Mouse (Mus musculus): ENCODE measurements around the gene Akr1d1. TPM values are rescaled to one million over a fixed set of nuclear protein-coding genes. Genes with fewer than 3 reads are reported as not detected.

The Akr1d1 gene
- not detected in 2 replicates for polyA plus RNA-seq (2015; fragmentation: Nextera tagmentation; extraction: Ambion mirVana)

DNA sequence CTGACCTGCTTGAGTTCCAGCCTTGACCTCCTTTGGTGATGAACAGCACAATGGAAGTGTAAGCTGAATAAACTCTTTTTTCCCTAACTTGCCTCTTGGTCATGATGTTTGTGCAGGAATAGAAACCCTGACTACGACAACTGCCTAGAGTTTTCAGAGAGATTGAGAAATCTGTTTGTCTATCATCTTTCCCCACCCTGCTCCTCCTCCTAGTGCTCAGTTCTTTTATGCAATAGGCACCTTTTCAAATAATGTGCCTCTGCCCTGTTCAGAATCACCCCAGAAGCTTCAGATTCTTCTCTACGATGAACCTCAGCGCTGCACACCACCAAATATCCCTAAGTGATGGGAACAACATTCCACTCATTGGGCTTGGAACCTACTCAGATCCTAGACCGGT is at the start of gene Akr1d1:
Akr1d1 (plus strand) TSS at position 234 of the 400 bp plus-strand sequence.
- WGBS: 89% methylated on average over 4 of the region's 4 CpGs
- ATAC-seq (ENCODE audit: extremely low read depth, insufficient number of reproducible peaks, low FRiP score, low TSS enrichment): no peak

DNA sequence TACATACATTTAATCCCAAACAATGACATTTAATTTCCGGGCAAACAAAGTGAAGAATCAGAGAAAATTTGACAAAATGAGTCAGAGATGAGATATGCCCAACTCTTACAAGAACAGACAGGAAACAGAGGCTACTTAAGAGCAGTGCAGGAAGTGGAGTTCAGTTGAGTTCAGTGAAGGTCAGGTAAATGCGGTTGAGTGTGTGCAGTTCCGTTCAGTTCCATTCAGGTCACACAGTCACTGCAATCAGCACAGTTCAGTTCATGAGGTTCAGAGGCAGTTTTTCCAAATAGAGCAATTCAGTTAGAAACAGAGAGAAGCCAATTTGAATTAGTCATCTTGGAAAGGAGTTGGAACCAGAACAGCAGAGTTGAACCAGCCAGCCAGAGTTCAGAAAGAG is 48.8 kb upstream of the Akr1d1 start:
- H3K36me3 ChIP-seq: no peaks in the 10 kb centered on the region
- no peaks in the 10 kb centered on the region for H3K27me3 ChIP-seq (replicated peaks)
- H3K4me2 ChIP-seq: no peak overlapping the region
- H3K9ac ChIP-seq: no peak overlapping the region
- H3K4me3 ChIP-seq: no peak overlapping the region
- no peak overlapping the region for H3K27ac ChIP-seq (replicated peaks)
- H3K9me3 ChIP-seq: no peaks in the 10 kb centered on the region
- WGBS: 72% methylated on average over 3 of the region's 3 CpGs
- ATAC-seq (ENCODE audit: extremely low read depth, insufficient number of reproducible peaks, low FRiP score, low TSS enrichment): no peak
- H3K4me1 ChIP-seq: no peaks in the 10 kb centered on the region

More for the DNA sequence above, at the start of gene Akr1d1:
- Histone ChIP-seq H3K36me3 (no peaks in the 10 kb centered on the region), H3K4me1 (no peaks in the 10 kb centered on the region), H3K27ac (replicated peaks) (no peak within 1 kb of the TSS), H3K4me2 (no peak within 1 kb of the TSS), H3K9me3 (no peaks in the 10 kb centered on the region), H3K4me3 (no peak within 1 kb of the TSS), H3K9ac (no peak within 1 kb of the TSS), H3K27me3 (replicated peaks) (no peaks in the 10 kb centered on the region)

DNA sequence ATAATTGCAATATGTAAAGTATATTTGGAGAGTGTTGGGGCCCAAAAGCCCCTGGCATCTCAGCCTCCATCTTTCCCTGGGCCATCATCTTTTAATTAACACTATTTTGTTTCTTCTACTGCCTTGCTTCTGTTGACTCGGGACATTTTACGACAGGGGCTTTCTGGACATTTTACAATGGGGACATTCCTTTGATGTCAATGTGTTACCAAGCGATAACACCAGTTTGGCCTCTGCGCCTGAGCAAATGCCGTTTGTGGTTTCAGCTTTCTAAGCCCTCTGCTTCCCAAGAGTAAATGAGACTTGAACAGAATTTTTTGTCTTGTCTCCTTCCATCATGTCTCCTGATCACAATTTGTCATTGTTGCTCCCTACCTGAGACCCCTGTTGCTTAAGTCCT is 46.7 kb upstream of the Akr1d1 start:
- Histone ChIP-seq H3K27me3 (replicated peaks) (no peaks in the 10 kb centered on the region), H3K4me3 (no peak overlapping the region), H3K9me3 (no peaks in the 10 kb centered on the region), H3K4me2 (no peak overlapping the region), H3K4me1 (no peaks in the 10 kb centered on the region), H3K27ac (replicated peaks) (no peak overlapping the region), H3K36me3 (no peaks in the 10 kb centered on the region), H3K9ac (no peak overlapping the region)
- 52% methylated on average over 5 of the region's 5 CpGs for WGBS
- ATAC-seq (ENCODE audit: extremely low read depth, insufficient number of reproducible peaks, low FRiP score, low TSS enrichment): no peak

DNA sequence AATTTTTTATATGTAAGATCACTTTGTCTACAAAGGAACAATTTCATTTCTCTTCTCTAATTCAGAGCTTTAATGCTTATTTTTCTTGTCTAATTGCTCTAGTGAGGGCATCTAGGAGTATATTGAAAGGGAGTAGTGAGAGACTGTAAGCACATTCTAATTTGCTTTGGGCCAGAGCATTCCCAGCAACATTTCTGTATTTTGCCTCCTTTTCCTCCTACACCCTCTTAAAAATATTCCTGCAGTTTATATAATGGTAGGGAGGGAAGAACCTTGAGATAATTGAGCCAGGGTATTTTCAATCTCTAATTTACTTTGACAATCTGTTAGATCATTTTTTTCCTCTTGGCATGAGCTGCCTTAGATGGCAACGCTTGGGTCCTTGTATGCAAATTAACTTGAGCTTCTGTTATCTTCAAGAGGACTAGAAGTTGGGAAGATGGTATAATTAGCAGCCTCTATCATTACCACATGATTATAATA is 45.3 kb upstream of the Akr1d1 start:
- ATAC-seq (ENCODE audit: extremely low read depth, insufficient number of reproducible peaks, low FRiP score, low TSS enrichment): no peak
- Histone ChIP-seq H3K36me3 (no peaks in the 10 kb centered on the region), H3K4me1 (no peaks in the 10 kb centered on the region), H3K9ac (no peak overlapping the region), H3K27me3 (replicated peaks) (no peaks in the 10 kb centered on the region), H3K4me3 (no peak overlapping the region), H3K27ac (replicated peaks) (no peak overlapping the region), H3K9me3 (no peaks in the 10 kb centered on the region), H3K4me2 (no peak overlapping the region)
- 45% methylated on average over 1 of the region's 1 CpGs for WGBS

DNA sequence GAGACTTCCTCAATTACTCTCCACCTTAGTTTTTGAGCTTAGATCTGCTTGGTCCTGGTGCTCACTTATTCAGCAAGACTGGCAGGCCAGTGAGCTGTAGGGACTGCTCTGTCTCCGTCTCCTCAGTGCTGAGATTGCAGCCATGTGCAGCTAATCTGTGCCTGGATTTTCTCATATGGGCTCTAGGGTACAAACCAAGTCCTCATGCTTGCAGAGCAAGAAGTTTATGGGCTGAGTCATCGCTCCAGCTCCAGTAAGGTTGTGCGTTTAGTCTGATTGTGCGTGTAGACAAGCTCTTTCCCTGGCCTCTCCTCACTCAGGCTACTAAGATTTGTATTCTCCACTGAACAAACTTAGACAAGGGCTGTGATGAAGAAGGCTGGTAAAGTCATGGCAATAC is 43.5 kb upstream of the Akr1d1 start:
- Histone ChIP-seq H3K4me1 (no peaks in the 10 kb centered on the region), H3K36me3 (no peaks in the 10 kb centered on the region), H3K27ac (replicated peaks) (no peak overlapping the region), H3K4me2 (no peak overlapping the region), H3K9ac (no peak overlapping the region), H3K4me3 (no peak overlapping the region), H3K27me3 (replicated peaks) (no peaks in the 10 kb centered on the region), H3K9me3 (no peaks in the 10 kb centered on the region)
- 55% methylated on average over 4 of the region's 4 CpGs for WGBS
- no peak for ATAC-seq (ENCODE audit: extremely low read depth, insufficient number of reproducible peaks, low FRiP score, low TSS enrichment)

DNA sequence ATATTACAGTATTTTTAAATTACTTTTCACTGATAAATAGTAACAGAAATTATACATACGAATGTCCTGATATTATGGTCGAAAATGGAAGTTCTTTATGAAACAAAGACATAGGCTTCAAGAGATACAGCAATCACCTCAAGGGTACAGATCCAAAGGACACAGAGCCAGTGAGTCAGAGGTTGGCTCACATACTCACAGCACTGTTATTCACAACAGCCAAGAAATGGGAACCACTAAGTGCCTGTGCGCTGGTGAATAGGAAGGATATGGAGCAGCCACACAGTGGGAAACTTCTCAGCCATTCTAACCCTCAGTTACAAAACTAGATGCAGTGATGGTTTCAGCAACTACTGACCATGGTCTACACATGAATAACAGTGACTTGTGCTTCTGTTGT is 37.7 kb upstream of the Akr1d1 start:
- Histone ChIP-seq H3K27ac (replicated peaks) (no peak overlapping the region), H3K4me3 (no peak overlapping the region), H3K36me3 (no peaks in the 10 kb centered on the region), H3K9me3 (no peaks in the 10 kb centered on the region), H3K4me2 (no peak overlapping the region), H3K27me3 (replicated peaks) (no peaks in the 10 kb centered on the region), H3K4me1 (no peaks in the 10 kb centered on the region), H3K9ac (no peak overlapping the region)
- ATAC-seq (ENCODE audit: extremely low read depth, insufficient number of reproducible peaks, low FRiP score, low TSS enrichment): no peak
- 78% methylated on average over 3 of the region's 3 CpGs for WGBS

DNA sequence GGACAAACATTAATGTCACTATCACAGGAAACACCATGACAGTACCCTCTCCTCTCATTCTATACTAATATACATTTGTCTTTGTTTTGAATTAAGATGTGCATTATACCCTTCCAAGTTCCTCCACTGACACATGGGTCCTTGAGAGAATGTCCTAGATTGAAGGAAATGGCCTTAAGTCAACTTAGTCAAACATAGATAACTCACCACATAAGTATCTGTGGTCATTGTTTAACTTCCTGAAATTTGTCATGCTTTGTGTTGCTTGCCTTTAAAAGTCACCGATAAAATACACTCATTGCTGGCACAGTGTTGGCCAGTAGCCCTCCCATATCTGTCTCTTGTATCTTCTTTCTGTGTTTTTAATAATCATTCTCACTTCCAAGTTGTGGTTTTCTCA is 35.0 kb upstream of the Akr1d1 start:
- H3K4me1 ChIP-seq: no peaks in the 10 kb centered on the region
- no peak for ATAC-seq (ENCODE audit: extremely low read depth, insufficient number of reproducible peaks, low FRiP score, low TSS enrichment)
- no peak overlapping the region for H3K9ac ChIP-seq
- peaks cover 7% of the 10 kb centered on the region for H3K9me3 ChIP-seq
- no peaks in the 10 kb centered on the region for H3K36me3 ChIP-seq
- WGBS: 64% methylated on average over 1 of the region's 1 CpGs
- no peak overlapping the region for H3K27ac ChIP-seq (replicated peaks)
- H3K27me3 ChIP-seq (replicated peaks): no peaks in the 10 kb centered on the region
- no peak overlapping the region for H3K4me2 ChIP-seq
- no peak overlapping the region for H3K4me3 ChIP-seq

DNA sequence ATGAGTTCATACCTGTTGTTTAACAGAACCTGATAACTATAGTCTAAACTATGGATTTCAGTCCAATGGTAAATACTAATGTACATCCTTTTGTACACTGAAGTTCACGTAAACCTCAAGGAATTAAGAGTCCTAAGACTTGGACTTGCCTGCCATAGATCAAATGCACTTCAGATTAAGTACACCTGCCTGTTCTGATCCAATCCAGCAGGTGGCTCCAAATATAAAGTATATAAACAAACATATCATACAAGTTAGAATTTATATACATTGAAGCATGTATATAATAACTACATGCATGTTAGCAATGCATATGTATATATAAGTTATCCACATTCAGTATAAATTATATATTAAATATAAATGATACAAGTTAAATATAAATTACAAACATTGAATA is 33.1 kb upstream of the Akr1d1 start:
- Histone ChIP-seq H3K4me3 (no peak overlapping the region), H3K27me3 (replicated peaks) (no peaks in the 10 kb centered on the region), H3K4me1 (no peaks in the 10 kb centered on the region), H3K4me2 (no peak overlapping the region), H3K27ac (replicated peaks) (no peak overlapping the region), H3K9ac (no peak overlapping the region), H3K36me3 (no peaks in the 10 kb centered on the region), H3K9me3 (peaks cover 7% of the 10 kb centered on the region)
- WGBS: 91% methylated on average over 1 of the region's 1 CpGs
- no peak for ATAC-seq (ENCODE audit: extremely low read depth, insufficient number of reproducible peaks, low FRiP score, low TSS enrichment)

DNA sequence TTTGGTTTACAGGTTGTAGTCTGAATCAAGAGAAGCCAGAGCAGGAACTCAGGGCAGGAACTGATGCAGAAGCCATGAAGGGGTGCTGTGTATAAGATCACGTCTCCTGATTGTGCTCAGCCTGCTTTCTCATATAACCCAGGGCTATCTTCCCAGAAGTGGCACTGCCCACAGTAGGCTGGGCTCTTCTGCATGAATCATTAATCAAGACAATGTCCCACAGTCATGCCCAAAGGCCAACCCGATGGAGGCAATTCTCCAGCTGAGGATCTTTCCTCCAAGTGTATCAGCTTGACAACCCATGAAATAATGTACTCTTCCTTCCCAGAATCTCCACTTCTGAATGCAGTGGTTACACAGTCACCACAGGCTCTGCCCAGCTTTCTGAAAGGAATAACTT is 24.4 kb upstream of the Akr1d1 start:
- no peaks in the 10 kb centered on the region for H3K9me3 ChIP-seq
- H3K27ac ChIP-seq (replicated peaks): no peak overlapping the region
- no peak overlapping the region for H3K4me2 ChIP-seq
- no peaks in the 10 kb centered on the region for H3K36me3 ChIP-seq
- no peak overlapping the region for H3K4me3 ChIP-seq
- H3K9ac ChIP-seq: no peak overlapping the region
- H3K27me3 ChIP-seq (replicated peaks): no peaks in the 10 kb centered on the region
- H3K4me1 ChIP-seq: no peaks in the 10 kb centered on the region
- no peak for ATAC-seq (ENCODE audit: extremely low read depth, insufficient number of reproducible peaks, low FRiP score, low TSS enrichment)
- 72% methylated on average over 2 of the region's 2 CpGs for WGBS

DNA sequence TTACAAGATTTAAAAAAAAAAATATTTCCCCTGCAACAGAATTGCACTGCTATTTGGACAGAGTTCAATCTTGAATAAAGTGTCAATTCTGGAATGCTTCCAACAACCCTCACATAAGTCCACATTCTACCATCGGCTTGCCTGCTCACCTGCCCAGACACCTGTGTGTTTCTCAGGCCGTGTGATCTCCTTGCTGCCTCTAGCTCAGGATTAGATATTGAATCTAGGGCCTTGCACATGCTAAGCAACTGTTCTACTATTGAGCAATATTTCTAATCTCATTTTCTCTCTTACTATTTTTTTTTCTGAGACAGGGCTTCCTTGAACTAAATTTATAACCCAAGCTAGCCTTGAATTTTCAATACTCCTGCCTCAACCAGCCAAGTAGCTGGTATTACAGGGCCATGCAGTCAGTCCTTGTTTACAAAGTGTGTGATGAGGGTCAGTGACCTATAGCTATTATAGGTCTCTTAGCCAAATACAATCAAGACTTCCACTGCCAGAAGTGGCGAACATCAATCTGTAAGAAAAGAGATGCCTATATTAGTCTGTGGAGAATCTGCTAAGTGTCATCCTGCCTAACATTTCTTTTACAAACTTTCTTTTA is 23.0 kb upstream of the Akr1d1 start:
- Histone ChIP-seq H3K27me3 (replicated peaks) (no peaks in the 10 kb centered on the region), H3K4me1 (no peaks in the 10 kb centered on the region), H3K9me3 (no peaks in the 10 kb centered on the region), H3K4me2 (no peak overlapping the region), H3K27ac (replicated peaks) (no peak overlapping the region), H3K36me3 (no peaks in the 10 kb centered on the region), H3K9ac (no peak overlapping the region), H3K4me3 (no peak overlapping the region)
- WGBS: 68% methylated on average over 3 of the region's 3 CpGs
- ATAC-seq (ENCODE audit: extremely low read depth, insufficient number of reproducible peaks, low FRiP score, low TSS enrichment): no peak

DNA sequence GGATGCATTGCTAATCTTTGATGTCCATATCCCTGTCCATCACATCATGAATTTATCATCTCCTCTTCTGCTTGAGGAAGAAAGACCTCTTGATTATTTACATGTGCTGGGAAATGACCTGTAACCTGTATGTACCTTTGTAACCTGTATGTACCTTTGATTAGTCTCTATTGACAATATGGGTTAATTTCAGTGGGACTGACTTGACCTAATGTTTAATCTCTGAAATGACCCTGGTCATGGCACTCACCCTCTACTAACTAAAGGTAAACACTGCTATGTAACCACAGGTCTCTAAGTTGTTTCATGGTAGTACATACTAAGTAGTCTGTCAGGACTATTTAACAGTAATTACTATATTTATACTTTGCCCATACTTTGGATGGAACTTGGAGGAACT is 19.2 kb upstream of the Akr1d1 start:
- H3K27ac ChIP-seq (replicated peaks): no peak overlapping the region
- no peak for ATAC-seq (ENCODE audit: extremely low read depth, insufficient number of reproducible peaks, low FRiP score, low TSS enrichment)
- H3K27me3 ChIP-seq (replicated peaks): no peaks in the 10 kb centered on the region
- no peak overlapping the region for H3K9ac ChIP-seq
- H3K4me3 ChIP-seq: no peak overlapping the region
- H3K36me3 ChIP-seq: no peaks in the 10 kb centered on the region
- H3K4me1 ChIP-seq: no peaks in the 10 kb centered on the region
- H3K4me2 ChIP-seq: no peak overlapping the region
- no peaks in the 10 kb centered on the region for H3K9me3 ChIP-seq

DNA sequence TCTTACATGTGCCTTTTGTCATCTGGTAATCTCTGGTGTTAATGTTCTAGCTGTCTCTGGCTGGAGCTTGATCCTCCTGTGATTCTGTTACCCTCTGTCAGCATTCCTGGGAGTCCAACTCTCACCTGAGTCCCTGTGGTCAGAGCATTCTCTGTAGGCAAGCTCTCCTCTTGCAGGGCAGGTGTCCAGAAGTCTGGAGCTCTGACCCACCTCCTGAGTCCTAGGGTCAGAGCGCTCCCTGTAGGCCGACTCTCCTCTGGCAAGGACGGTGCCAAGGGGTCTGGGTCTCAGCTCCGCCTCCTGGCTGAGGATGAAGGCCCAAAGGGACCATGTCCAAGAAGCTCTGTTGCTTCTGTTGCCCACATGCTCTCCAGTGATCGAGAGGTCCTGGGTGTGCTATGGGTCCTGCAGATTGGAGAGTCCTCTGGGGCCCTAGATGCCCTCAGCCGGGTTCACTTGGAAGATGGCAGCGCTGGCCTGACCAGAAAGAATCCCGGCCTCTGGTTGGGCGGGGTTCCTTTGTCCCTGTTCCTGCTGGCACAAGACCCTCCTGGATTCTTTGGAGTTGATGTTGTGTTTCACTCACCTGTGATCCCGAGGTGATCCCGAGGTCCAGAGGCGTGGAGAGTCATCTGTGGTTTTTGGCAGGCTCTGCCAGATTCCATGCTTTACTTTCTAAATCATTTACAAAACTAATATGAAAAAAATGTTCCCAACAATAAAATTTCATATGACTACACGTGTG is 9.2 kb upstream of the Akr1d1 start:
- 79% methylated on average over 13 of the region's 13 CpGs for WGBS
- Histone ChIP-seq H3K4me3 (no peak overlapping the region), H3K27ac (replicated peaks) (no peak overlapping the region), H3K9ac (no peak overlapping the region), H3K36me3 (no peaks in the 10 kb centered on the region), H3K9me3 (no peaks in the 10 kb centered on the region), H3K4me2 (no peak overlapping the region), H3K4me1 (no peaks in the 10 kb centered on the region), H3K27me3 (replicated peaks) (no peaks in the 10 kb centered on the region)
- no peak for ATAC-seq (ENCODE audit: extremely low read depth, insufficient number of reproducible peaks, low FRiP score, low TSS enrichment)

Measured in heart, embryonic 13.5 days (tissue).